Mouse (Mus musculus): ENCODE results near the gene Fntb.
A peak's percentile ranks its signal among the peaks of the same experiment; 100 is the strongest.
"Not testable (repeated sequence)": the region's sequence is repeated elsewhere in the genome, so short reads cannot be mapped to it uniquely, and the experiment has no call there.

The Fntb gene

GRCm38 (mm10) chr12:76837101-76837843 lies 71.9 kb downstream of the Fntb start:
- peak; percentile 97 for DNase-seq (ENCODE audit: low read depth)

- peak; percentile 41 for DNase-seq (ENCODE audit: low read depth)
Measured at GRCm38 (mm10) chr12:76837844-76838650, 72.7 kb downstream of the Fntb start.

- no peak for DNase-seq (ENCODE audit: low read depth)
Measured at GRCm38 (mm10) chr12:76839298-76839697, 73.9 kb downstream of the Fntb start.

- DNase-seq (ENCODE audit: low read depth): no peak
Measured at GRCm38 (mm10) chr12:76840081-76840480, 74.7 kb downstream of the Fntb start.

GRCm38 (mm10) chr12:76844346-76845061 lies 79.1 kb downstream of the Fntb start:
- DNase-seq (ENCODE audit: low read depth): no peak

GRCm38 (mm10) chr12:76852419-76852818 lies 87.0 kb downstream of the Fntb start:
- no peak for DNase-seq (ENCODE audit: low read depth)

GRCm38 (mm10) chr12:76853378-76854142 lies 88.2 kb downstream of the Fntb start:
- no peak for DNase-seq (ENCODE audit: low read depth)

GRCm38 (mm10) chr12:76857087-76857486 lies 91.7 kb downstream of the Fntb start:
- no peak for DNase-seq (ENCODE audit: low read depth)

- not testable (repeated sequence) for DNase-seq (ENCODE audit: low read depth)
Measured at GRCm38 (mm10) chr12:76858788-76859187, 93.4 kb downstream of the Fntb start.

- peak; percentile 76 for DNase-seq (ENCODE audit: low read depth)
Measured at GRCm38 (mm10) chr12:76863651-76864050, 98.3 kb downstream of the Fntb start.

- no peak for DNase-seq (ENCODE audit: low read depth)
Measured at GRCm38 (mm10) chr12:76865266-76865665, 99.9 kb downstream of the Fntb start.

- DNase-seq (ENCODE audit: low read depth): peak; percentile 58
Measured at GRCm38 (mm10) chr12:76867586-76868280, 102.3 kb downstream of the Fntb start.

GRCm38 (mm10) chr12:76868463-76869198 lies 103.2 kb downstream of the Fntb start:
- no peak for DNase-seq (ENCODE audit: low read depth)

- no peak for DNase-seq (ENCODE audit: low read depth)
Measured at GRCm38 (mm10) chr12:76869561-76869960, 104.2 kb downstream of the Fntb start.

- no peak for DNase-seq (ENCODE audit: low read depth)
Measured at GRCm38 (mm10) chr12:76872767-76873316, 107.5 kb downstream of the Fntb start.

GRCm38 (mm10) chr12:76874826-76875225 lies 109.4 kb downstream of the Fntb start:
- no peak for DNase-seq (ENCODE audit: low read depth)

- DNase-seq (ENCODE audit: low read depth): peak; percentile 82
Measured at GRCm38 (mm10) chr12:76879242-76879641, 113.9 kb downstream of the Fntb start.

GRCm38 (mm10) chr12:76880131-76880530 lies 114.7 kb downstream of the Fntb start:
- DNase-seq (ENCODE audit: low read depth): no peak

- no peak for DNase-seq (ENCODE audit: low read depth)
Measured at GRCm38 (mm10) chr12:76883824-76884223, 118.4 kb downstream of the Fntb start.

GRCm38 (mm10) chr12:76885103-76885502 lies 119.7 kb downstream of the Fntb start:
- DNase-seq (ENCODE audit: low read depth): no peak
